Mouse (Mus musculus): ENCODE measurements around the gene Gsta4. TPM values are rescaled to one million over a fixed set of nuclear protein-coding genes. Genes with fewer than 3 reads are reported as not detected.
A peak's percentile ranks its signal among the peaks of the same experiment; 100 is the strongest.
"Not testable (repeated sequence)": the region's sequence is repeated elsewhere in the genome, so short reads cannot be mapped to it uniquely, and the experiment has no call there.

Gsta4 gene
- total and polyA plus RNA-seq, 2 experiments, result 46.5 to 137 TPM

- no peak overlapping the region for H3K27ac ChIP-seq (replicated peaks; ENCODE audit: insufficient read depth, low read depth, low read length)
- no peak overlapping the region for H3K9ac ChIP-seq (ENCODE audit: low read depth, low read length)
- TF ChIP-seq POLR2A (IDR thresholded peaks at IDR 0.05; ENCODE audit: extremely low read depth, insufficient read depth, low read length) (no peak), CTCF (IDR thresholded peaks at IDR 0.05; ENCODE audit: low read depth, low read length) (no peak)
- H3K36me3 ChIP-seq (ENCODE audit: control insufficient read depth, insufficient read depth, low read length), result peaks cover 6% of the 10 kb centered on the region; the same call in 1 of the 2 replicates
- WGBS, result 96% methylated on average over 6 of the region's 6 CpGs
- no peak overlapping the region for H3K4me3 ChIP-seq (ENCODE audit: insufficient read depth, low read depth, low read length)
- DNase-seq (ENCODE audit: extremely low read depth, low read depth, low spot score), result no peak
- H3K4me1 ChIP-seq (ENCODE audit: control insufficient read depth, insufficient read depth, low read length), result no peaks in the 10 kb centered on the region
- H3K79me2 ChIP-seq (ENCODE audit: control insufficient read depth, insufficient read depth, low read length), result no peaks in the 10 kb centered on the region
- H3K27me3 ChIP-seq (ENCODE audit: control insufficient read depth, insufficient read depth, low read length), result no peaks in the 10 kb centered on the region
These were observed 34.4 kb upstream of the Gsta4 start for GRCm38 (mm10) chr9:78148149-78148548.

- not testable (repeated sequence) for H3K27ac ChIP-seq (replicated peaks; ENCODE audit: insufficient read depth, low read depth, low read length); H3K4me3 ChIP-seq (ENCODE audit: insufficient read depth, low read depth, low read length); DNase-seq (ENCODE audit: extremely low read depth, low read depth, low spot score); H3K79me2 ChIP-seq (ENCODE audit: control insufficient read depth, insufficient read depth, low read length); H3K9ac ChIP-seq (ENCODE audit: low read depth, low read length); H3K4me1 ChIP-seq (ENCODE audit: control insufficient read depth, insufficient read depth, low read length); H3K27me3 ChIP-seq (ENCODE audit: control insufficient read depth, insufficient read depth, low read length); H3K36me3 ChIP-seq (ENCODE audit: control insufficient read depth, insufficient read depth, low read length)
- 69% methylated on average over 2 of the region's 2 CpGs for WGBS
These were observed 32.8 kb upstream of the Gsta4 start for GRCm38 (mm10) chr9:78149770-78150169.

- WGBS, result 27% methylated on average over 11 of the region's 11 CpGs
These were observed 28.2 kb upstream of the Gsta4 start for GRCm38 (mm10) chr9:78154211-78154977.

GRCm38 (mm10) chr9:78157221-78157620 lies 25.4 kb upstream of the Gsta4 start:
- no peak for TF ChIP-seq CTCF (IDR thresholded peaks at IDR 0.05; ENCODE audit: low read depth, low read length)
- no peak for TF ChIP-seq POLR2A (IDR thresholded peaks at IDR 0.05; ENCODE audit: extremely low read depth, insufficient read depth, low read length)
- Histone ChIP-seq H3K4me1 (ENCODE audit: control insufficient read depth, insufficient read depth, low read length) (peaks cover 19% of the 10 kb centered on the region), H3K27ac (replicated peaks; ENCODE audit: insufficient read depth, low read depth, low read length) (peak overlapping the region; percentile 72), H3K4me3 (ENCODE audit: insufficient read depth, low read depth, low read length) (no peak overlapping the region), H3K36me3 (ENCODE audit: control insufficient read depth, insufficient read depth, low read length) (peaks cover 19% of the 10 kb centered on the region; the same call in 1 of the 2 replicates), H3K27me3 (ENCODE audit: control insufficient read depth, insufficient read depth, low read length) (no peaks in the 10 kb centered on the region), H3K79me2 (ENCODE audit: control insufficient read depth, insufficient read depth, low read length) (no peaks in the 10 kb centered on the region), H3K9ac (ENCODE audit: low read depth, low read length) (no peak overlapping the region)
- DNase-seq (ENCODE audit: extremely low read depth, low read depth, low spot score), result peak; percentile 94
- WGBS, result 18% methylated on average over 1 of the region's 1 CpGs

More at GRCm38 (mm10) chr9:78154211-78154977, 28.2 kb upstream of the Gsta4 start:
- Histone ChIP-seq H3K27me3 (ENCODE audit: control insufficient read depth, insufficient read depth, low read length) (no peaks in the 10 kb centered on the region), H3K4me3 (ENCODE audit: insufficient read depth, low read depth, low read length) (no peak overlapping the region), H3K4me1 (ENCODE audit: control insufficient read depth, insufficient read depth, low read length) (peaks cover 19% of the 10 kb centered on the region), H3K79me2 (ENCODE audit: control insufficient read depth, insufficient read depth, low read length) (no peaks in the 10 kb centered on the region), H3K27ac (replicated peaks; ENCODE audit: insufficient read depth, low read depth, low read length) (peak overlapping the region; percentile 68), H3K9ac (ENCODE audit: low read depth, low read length) (peak overlapping the region; percentile 44), H3K36me3 (ENCODE audit: control insufficient read depth, insufficient read depth, low read length) (peaks cover 10% of the 10 kb centered on the region; the same call in 1 of the 2 replicates)
- TF ChIP-seq CTCF (IDR thresholded peaks at IDR 0.05; ENCODE audit: low read depth, low read length), result no peak
- no peak for TF ChIP-seq POLR2A (IDR thresholded peaks at IDR 0.05; ENCODE audit: extremely low read depth, insufficient read depth, low read length)
- no peak for DNase-seq (ENCODE audit: extremely low read depth, low read depth, low spot score)

GRCm38 (mm10) chr9:78163291-78163690 lies 19.3 kb upstream of the Gsta4 start:
- Histone ChIP-seq H3K4me3 (ENCODE audit: insufficient read depth, low read depth, low read length) (no peak overlapping the region), H3K79me2 (ENCODE audit: control insufficient read depth, insufficient read depth, low read length) (no peaks in the 10 kb centered on the region), H3K36me3 (ENCODE audit: control insufficient read depth, insufficient read depth, low read length) (peaks cover 21% of the 10 kb centered on the region; the same call in 1 of the 2 replicates), H3K9ac (ENCODE audit: low read depth, low read length) (no peak overlapping the region), H3K4me1 (ENCODE audit: control insufficient read depth, insufficient read depth, low read length) (peaks cover 13% of the 10 kb centered on the region), H3K27ac (replicated peaks; ENCODE audit: insufficient read depth, low read depth, low read length) (peak overlapping the region; percentile 61), H3K27me3 (ENCODE audit: control insufficient read depth, insufficient read depth, low read length) (no peaks in the 10 kb centered on the region)
- 26% methylated on average over 10 of the region's 10 CpGs for WGBS
- peak; percentile 92 for DNase-seq (ENCODE audit: extremely low read depth, low read depth, low spot score)
- no peak for TF ChIP-seq CTCF (IDR thresholded peaks at IDR 0.05; ENCODE audit: low read depth, low read length)
- TF ChIP-seq POLR2A (IDR thresholded peaks at IDR 0.05; ENCODE audit: extremely low read depth, insufficient read depth, low read length), result no peak

- Histone ChIP-seq H3K27me3 (ENCODE audit: control insufficient read depth, insufficient read depth, low read length) (no peaks in the 10 kb centered on the region), H3K4me3 (ENCODE audit: insufficient read depth, low read depth, low read length) (no peak overlapping the region), H3K79me2 (ENCODE audit: control insufficient read depth, insufficient read depth, low read length) (no peaks in the 10 kb centered on the region), H3K9ac (ENCODE audit: low read depth, low read length) (peak overlapping the region; percentile 35), H3K36me3 (ENCODE audit: control insufficient read depth, insufficient read depth, low read length) (peaks cover 16% of the 10 kb centered on the region; the same call in 1 of the 2 replicates), H3K27ac (replicated peaks; ENCODE audit: insufficient read depth, low read depth, low read length) (peak overlapping the region; percentile 81), H3K4me1 (ENCODE audit: control insufficient read depth, insufficient read depth, low read length) (peaks cover 13% of the 10 kb centered on the region)
- 29% methylated on average over 3 of the region's 3 CpGs for WGBS
- no peak for TF ChIP-seq POLR2A (IDR thresholded peaks at IDR 0.05; ENCODE audit: extremely low read depth, insufficient read depth, low read length)
- TF ChIP-seq CTCF (IDR thresholded peaks at IDR 0.05; ENCODE audit: low read depth, low read length), result 0 out of 2 replicates have a peak, but pooled peaks have one; percentile 0
- peak; percentile 98 for DNase-seq (ENCODE audit: extremely low read depth, low read depth, low spot score)
These were observed 17.8 kb upstream of the Gsta4 start for GRCm38 (mm10) chr9:78164741-78165140.
